Mouse (Mus musculus) forebrain, postnatal 0 days (tissue): ENCODE data around the gene Dstyk. TPM values are rescaled to one million over a fixed set of nuclear protein-coding genes. Genes with fewer than 3 reads are reported as not detected.
A peak's percentile ranks its signal among the peaks of the same experiment; 100 is the strongest.

Experiments
- ATAC-seq: fragments of 200-750 bp; cut with Nextera tagmentation; 2 replicates; pipeline ENCODE4 v1.8.0; 2017; ENCODE audit warnings: mild to moderate bottlenecking, moderate library complexity
- DNase-seq: peaks from one replicate; pipeline ENCODE4 v3.0.0-alpha.2; 2015
- H3K27ac ChIP-seq: fragments of 300-500 bp; sonication (generic); 2 replicates; pipeline ENCODE4 v1.5.1; 2014; ENCODE audit warnings: low read depth, mild to moderate bottlenecking, antibody characterized with exemption, low read length, moderate library complexity, mixed read lengths
- H3K27me3 ChIP-seq: fragments of 300-500 bp; sonication (generic); 2 replicates; pipeline ENCODE4 v1.6.1; 2014; ENCODE audit warnings: mild to moderate bottlenecking, low read length, mixed read lengths; ENCODE audit not compliant: insufficient read depth
- H3K36me3 ChIP-seq: fragments of 300-500 bp; sonication (generic); 2 replicates; pipeline ENCODE4 v1.6.1; 2014; ENCODE audit warnings: mild to moderate bottlenecking, moderate library complexity; ENCODE audit not compliant: insufficient read depth
- H3K4me1 ChIP-seq: fragments of 300-500 bp; sonication (generic); 2 replicates; pipeline ENCODE4 v1.6.1; 2014; ENCODE audit warnings: antibody characterized with exemption; ENCODE audit not compliant: insufficient read depth
- H3K4me2 ChIP-seq: fragments of 300-500 bp; sonication (generic); 2 replicates; pipeline ENCODE4 v1.6.1; 2014; ENCODE audit warnings: low read depth, mild to moderate bottlenecking, moderate library complexity
- H3K4me3 ChIP-seq: fragments of 300-500 bp; sonication (generic); 2 replicates; pipeline ENCODE4 v1.5.1; 2014; ENCODE audit warnings: low read depth, low read length, mixed read lengths
- H3K9ac ChIP-seq: fragments of 300-500 bp; sonication (generic); 2 replicates; pipeline ENCODE4 v1.6.1; 2014; ENCODE audit warnings: mild to moderate bottlenecking
- H3K9me3 ChIP-seq: fragments of 300-500 bp; sonication (generic); 2 replicates; pipeline ENCODE4 v1.6.1; 2016; ENCODE audit warnings: low read length
- CTCF ChIP-seq: sonication (generic); IDR thresholded peaks from 2 replicates; pipeline ENCODE4 v1.5.1; 2016; ENCODE audit warnings: antibody characterized with exemption, control low read depth, low read depth
- WGBS: fragments of 180-500 bp; shearing (Covaris S2); extraction: QIAGEN DNeasy Blood & Tissue Kit; methylation state at CpG from one replicate; pipeline ENCODE4 v1.1.7; 2014; 5-methylcytosine and 5-hydroxymethylcytosine counted together
- polyA plus RNA-seq: library from polyadenylated mRNA; unstranded; fragments of >200 nt; fragmentation: Nextera tagmentation; extraction: Ambion mirVana; gene quantifications from 2 replicates; pipeline ENCODE4 v1.2.1, GENCODE M21; 2015
- total RNA-seq: library from RNA; depleted of rRNA; stranded (reverse); fragments of >200 nt; gene quantifications from 2 replicates; pipeline ENCODE4 v1.2.3, GENCODE M21; 2014

The Dstyk gene
- total and polyA plus RNA-seq, 2 experiments from 2014 or later = 6.0 to 18.9 TPM

DNA sequence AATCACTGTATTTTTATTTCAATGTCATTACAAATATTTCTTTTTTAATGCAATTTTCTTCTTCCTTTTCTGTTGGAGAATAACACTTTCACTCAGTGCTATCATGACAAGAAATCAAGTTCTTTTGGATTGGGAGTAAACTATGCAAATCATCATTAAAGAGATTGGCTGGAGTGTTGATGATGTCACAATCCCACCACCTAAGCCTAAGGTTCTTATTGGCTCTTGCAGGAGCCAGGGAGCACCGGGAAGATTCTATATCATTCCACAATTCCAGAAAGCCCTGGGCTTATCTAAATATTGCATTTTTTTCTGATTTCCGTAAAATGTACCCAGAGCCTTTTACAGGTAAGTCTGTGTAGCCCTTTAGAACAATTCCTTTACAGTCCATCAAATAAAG is 20.6 kb upstream of the Dstyk start:
- TF ChIP-seq CTCF = no peak
- WGBS = 60% methylated on average over 2 of the region's 2 CpGs
- no peak overlapping the region for H3K27ac ChIP-seq
- no peak overlapping the region for H3K4me3 ChIP-seq
- H3K36me3 ChIP-seq = no peaks in the 10 kb centered on the region
- H3K9me3 ChIP-seq = no peaks in the 10 kb centered on the region
- H3K4me1 ChIP-seq = no peaks in the 10 kb centered on the region; the same call in 1 of the 2 replicates
- no peak overlapping the region for H3K9ac ChIP-seq
- no peak overlapping the region for H3K4me2 ChIP-seq
- H3K27me3 ChIP-seq = no peaks in the 10 kb centered on the region
- DNase-seq = peak; percentile 15
- ATAC-seq = peak; percentile 54; the same call in 1 of the 2 replicates

DNA sequence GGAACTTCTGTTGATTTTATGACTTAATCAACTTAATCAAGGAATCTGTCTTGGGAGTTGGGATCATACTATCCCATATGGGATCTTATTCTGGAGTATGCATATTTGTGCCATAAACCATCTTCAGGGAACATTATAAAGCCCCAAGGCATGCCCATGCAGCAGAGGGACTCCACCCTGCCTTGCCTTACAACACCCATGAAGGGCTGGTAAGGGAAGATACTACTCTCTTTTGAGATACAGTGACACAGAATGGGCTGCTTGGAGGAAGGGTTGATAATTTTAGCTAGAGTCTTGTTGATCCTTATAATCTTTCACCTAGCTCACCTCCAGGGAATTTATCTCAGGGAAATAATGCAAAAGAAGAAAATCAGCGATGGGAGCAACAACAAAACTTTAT is 16.8 kb upstream of the Dstyk start:
- no peak overlapping the region for H3K9ac ChIP-seq
- no peaks in the 10 kb centered on the region for H3K9me3 ChIP-seq
- H3K4me1 ChIP-seq = no peaks in the 10 kb centered on the region
- no peaks in the 10 kb centered on the region for H3K27me3 ChIP-seq
- no peaks in the 10 kb centered on the region for H3K36me3 ChIP-seq
- WGBS = 54% methylated on average over 1 of the region's 1 CpGs
- H3K27ac ChIP-seq = no peak overlapping the region
- H3K4me2 ChIP-seq = no peak overlapping the region
- no peak for TF ChIP-seq CTCF
- DNase-seq (no peak), ATAC-seq (no peak)
- no peak overlapping the region for H3K4me3 ChIP-seq

DNA sequence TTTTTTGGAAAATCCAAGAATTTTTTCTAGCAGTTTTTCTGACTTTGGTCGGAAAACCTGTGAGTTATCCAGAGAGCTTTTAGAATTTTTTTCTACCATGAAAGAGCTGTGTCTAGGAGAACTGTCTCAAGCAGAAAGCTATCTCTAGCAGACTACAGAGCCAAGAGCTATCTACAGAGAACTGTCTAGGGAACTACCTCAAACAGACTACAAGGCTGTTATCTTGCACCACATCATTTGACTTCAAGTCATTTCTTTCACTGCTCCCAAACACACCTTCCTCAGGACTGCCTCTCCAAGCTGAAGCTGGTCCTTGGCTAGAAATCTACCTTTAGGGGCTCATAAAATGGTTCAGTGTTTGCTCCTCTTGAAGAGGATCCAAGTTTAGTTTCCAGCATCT is 15.5 kb upstream of the Dstyk start:
- no peak overlapping the region for H3K9ac ChIP-seq
- no peaks in the 10 kb centered on the region for H3K27me3 ChIP-seq
- no peak for TF ChIP-seq CTCF
- no peak overlapping the region for H3K27ac ChIP-seq
- no peaks in the 10 kb centered on the region for H3K9me3 ChIP-seq
- H3K4me3 ChIP-seq = no peak overlapping the region
- DNase-seq (no peak), ATAC-seq (no peak)
- H3K4me1 ChIP-seq = no peaks in the 10 kb centered on the region
- no peaks in the 10 kb centered on the region for H3K36me3 ChIP-seq
- WGBS = 82% methylated on average over 1 of the region's 1 CpGs
- no peak overlapping the region for H3K4me2 ChIP-seq

DNA sequence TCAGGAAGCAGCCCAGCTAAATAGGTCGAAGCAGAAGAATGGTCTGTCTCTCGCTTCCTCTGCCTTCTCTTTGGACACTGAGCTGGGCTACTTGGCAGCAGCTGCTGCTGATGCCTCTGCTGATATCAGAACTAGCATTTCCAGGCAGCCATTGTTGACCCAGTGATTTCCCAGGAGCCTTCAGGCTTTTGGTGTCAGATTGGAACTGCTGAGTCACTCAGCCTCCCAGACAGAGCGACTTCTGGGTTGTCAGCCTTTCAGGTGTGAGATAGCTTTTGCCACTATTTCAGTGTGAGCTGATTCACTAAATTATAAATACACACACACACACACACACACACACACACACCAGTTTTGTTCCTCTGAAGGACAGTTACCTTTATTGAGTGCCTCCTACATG is 6.7 kb upstream of the Dstyk start:
- ATAC-seq = no peak
- no peak for DNase-seq
- Histone ChIP-seq H3K4me3 (no peak overlapping the region), H3K9me3 (no peaks in the 10 kb centered on the region), H3K4me1 (no peaks in the 10 kb centered on the region), H3K4me2 (no peak overlapping the region), H3K36me3 (no peaks in the 10 kb centered on the region), H3K27me3 (no peaks in the 10 kb centered on the region), H3K9ac (no peak overlapping the region), H3K27ac (no peak overlapping the region)
- 93% methylated on average over 3 of the region's 3 CpGs for WGBS
- no peak for TF ChIP-seq CTCF

DNA sequence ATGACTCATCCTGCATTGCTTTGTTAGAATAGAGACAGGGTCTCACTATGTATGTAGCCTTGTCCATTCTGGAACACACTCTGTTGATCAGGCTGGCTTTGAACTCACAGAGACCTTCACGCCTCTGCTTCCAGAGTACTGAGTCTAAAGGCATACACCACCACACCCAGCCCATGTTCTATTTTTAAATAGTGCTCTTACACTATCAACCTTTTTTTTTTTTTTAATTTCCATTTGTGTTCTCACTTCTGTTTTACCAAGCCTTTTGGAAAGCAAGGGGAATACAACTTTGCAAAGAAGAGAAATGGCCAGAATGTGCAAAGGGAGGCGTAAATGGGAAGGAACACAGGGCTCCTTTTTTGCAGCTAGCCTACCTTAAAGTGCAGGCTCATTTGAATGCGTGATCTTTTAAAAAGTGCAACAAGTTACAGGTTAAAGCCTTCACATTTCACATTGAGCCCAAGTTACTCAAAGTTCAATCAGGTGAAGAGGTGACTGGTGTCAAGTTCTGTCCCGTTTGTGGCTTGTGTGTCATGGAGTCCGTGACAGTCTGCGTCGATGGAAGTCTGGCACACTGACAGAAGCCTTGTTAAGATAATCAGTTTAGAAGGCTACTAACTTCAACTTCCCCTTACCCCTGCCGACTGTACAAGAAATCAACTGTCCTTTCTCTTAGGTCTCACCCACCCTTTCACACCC is 962 bp upstream of the Dstyk start:
- Histone ChIP-seq H3K4me1 (peaks cover 18% of the 10 kb centered on the region), H3K9me3 (no peaks in the 10 kb centered on the region), H3K4me3 (no peak overlapping the region), H3K36me3 (no peaks in the 10 kb centered on the region), H3K27ac (no peak overlapping the region), H3K9ac (no peak overlapping the region), H3K4me2 (peak overlapping the region; percentile 68), H3K27me3 (no peaks in the 10 kb centered on the region)
- DNase-seq (no peak), ATAC-seq (no peak)
- TF ChIP-seq CTCF = no peak
- 73% methylated on average over 8 of the region's 8 CpGs for WGBS

DNA sequence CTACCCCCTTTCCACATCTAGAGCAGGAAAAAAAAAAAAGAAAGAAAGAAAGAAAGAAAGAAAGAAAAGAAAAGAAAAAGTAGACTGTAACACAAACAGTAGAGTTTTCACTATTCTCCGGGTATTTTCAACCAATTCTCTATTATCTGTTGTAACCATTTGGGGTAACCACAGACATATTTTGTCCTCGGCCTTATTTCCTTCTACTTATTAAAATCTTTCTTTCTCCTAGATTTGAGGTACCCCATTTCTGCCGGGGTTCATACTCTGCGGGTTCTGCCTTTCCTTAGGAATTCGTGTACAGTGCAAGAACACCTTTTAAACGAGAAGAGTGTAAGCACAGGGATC is 438 bp upstream of the Dstyk start:
- no peak for TF ChIP-seq CTCF
- H3K4me2 ChIP-seq = peak overlapping the region; percentile 68
- no peaks in the 10 kb centered on the region for H3K27me3 ChIP-seq
- ATAC-seq (no peak), DNase-seq (no peak)
- no peaks in the 10 kb centered on the region for H3K36me3 ChIP-seq
- no peaks in the 10 kb centered on the region for H3K9me3 ChIP-seq
- 17% methylated on average over 6 of the region's 6 CpGs for WGBS
- H3K4me3 ChIP-seq = peak overlapping the region; percentile 91
- peaks cover 18% of the 10 kb centered on the region for H3K4me1 ChIP-seq
- peak overlapping the region; percentile 90 for H3K27ac ChIP-seq
- H3K9ac ChIP-seq = peak overlapping the region; percentile 84

DNA sequence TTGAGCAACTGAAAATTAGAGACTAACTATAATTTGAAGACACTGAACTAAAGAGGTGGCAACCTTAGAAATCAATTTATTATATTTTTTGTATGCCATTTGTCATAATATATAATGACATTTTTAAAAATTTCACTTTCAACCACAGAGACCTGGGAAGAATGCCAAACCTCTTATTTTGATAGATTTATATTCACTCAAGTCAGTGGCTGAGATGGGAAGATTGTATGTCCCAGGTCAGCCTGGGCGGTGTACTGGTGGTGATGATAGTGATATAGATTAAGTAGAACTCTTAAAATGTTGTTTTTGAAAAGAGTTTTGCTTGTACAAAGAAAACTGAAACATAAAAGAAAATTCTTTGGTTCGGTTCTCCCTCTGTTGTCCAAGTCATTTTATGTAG is 2.9 kb downstream of the Dstyk start:
- H3K9ac ChIP-seq = no peak overlapping the region
- H3K36me3 ChIP-seq = no peaks in the 10 kb centered on the region
- no peak overlapping the region for H3K4me3 ChIP-seq
- peaks cover 20% of the 10 kb centered on the region for H3K4me1 ChIP-seq
- WGBS = 63% methylated on average over 2 of the region's 2 CpGs
- H3K27ac ChIP-seq = no peak overlapping the region
- H3K27me3 ChIP-seq = no peaks in the 10 kb centered on the region
- ATAC-seq (no peak), DNase-seq (no peak)
- H3K9me3 ChIP-seq = no peaks in the 10 kb centered on the region
- TF ChIP-seq CTCF = no peak
- no peak overlapping the region for H3K4me2 ChIP-seq
